Mouse (Mus musculus) activated CD4-positive, CD25-positive, alpha-beta regulatory T cell, adult 4 months (primary cell): ENCODE measurements around the gene Gm47841. TPM values are rescaled to one million over a fixed set of nuclear protein-coding genes. Genes with fewer than 3 reads are reported as not detected.

Experiments
- ATAC-seq: one replicate; pipeline ENCODE4 v1.8.0; 2017
- polyA plus RNA-seq, 2 experiments: library from polyadenylated mRNA; unstranded; fragments of 100-300 nt; shearing (Covaris generic); gene quantifications; one replicate each; pipeline ENCODE4 v1.2.1; 2017

Gm47841 gene
- polyA plus RNA-seq, 2 experiments from 2014 or later, result not detected

DNA sequence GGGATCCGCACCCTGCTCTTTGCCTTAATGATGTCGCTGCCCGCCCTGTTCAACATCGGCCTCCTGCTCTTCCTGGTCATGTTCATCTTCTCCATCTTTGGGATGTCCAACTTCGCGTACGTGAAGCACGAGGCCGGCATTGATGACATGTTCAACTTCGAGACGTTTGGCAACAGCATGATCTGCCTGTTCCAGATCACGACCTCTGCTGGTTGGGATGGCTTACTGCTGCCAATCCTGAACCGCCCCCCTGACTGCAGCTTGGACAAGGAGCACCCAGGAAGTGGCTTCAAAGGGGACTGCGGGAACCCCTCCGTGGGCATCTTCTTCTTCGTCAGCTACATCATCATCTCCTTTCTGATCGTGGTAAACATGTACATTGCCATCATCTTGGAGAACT lies 7.5 kb downstream of the Gm47841 start:
- no peak for ATAC-seq

DNA sequence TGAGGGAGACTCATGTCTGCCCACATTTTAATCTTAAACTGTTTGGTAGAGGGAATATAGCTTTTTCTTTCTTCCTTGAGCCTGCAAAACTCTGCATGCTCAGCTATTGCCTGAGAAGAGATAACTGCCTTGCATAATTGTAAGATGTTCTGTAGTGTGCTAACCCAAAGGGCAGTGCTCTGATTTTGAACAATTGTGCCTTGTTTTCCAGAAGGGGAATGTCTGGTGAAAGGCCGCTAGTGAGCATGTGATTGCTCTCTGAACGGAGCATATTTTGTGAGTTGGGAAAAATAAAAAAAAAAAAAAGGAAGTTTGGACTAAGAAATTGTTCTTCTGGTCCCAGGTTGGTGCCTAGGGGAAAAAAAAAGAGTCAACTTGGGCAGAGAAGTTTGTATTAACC lies 18.2 kb downstream of the Gm47841 start:
- ATAC-seq, result no peak

DNA sequence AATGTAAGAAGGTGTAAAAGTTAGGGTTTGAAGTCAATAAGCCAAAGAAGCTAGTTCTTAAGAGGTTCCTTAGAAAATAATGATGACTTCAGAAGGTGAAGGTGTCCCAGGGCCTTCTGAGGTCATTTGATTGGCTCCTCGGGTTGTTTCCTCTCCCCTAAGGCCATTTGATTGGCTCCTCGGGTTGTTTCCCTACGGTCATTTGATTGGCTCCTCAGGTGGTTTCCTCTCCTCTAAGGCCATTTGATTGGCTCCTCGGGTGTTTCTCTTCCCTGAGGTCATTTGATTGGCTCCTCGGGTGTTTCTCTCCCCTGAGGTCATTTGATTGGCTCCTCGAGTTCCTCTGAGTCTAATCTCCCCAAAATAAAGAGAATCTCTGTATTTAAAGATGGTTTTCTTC lies 35.8 kb downstream of the Gm47841 start:
- no peak for ATAC-seq

DNA sequence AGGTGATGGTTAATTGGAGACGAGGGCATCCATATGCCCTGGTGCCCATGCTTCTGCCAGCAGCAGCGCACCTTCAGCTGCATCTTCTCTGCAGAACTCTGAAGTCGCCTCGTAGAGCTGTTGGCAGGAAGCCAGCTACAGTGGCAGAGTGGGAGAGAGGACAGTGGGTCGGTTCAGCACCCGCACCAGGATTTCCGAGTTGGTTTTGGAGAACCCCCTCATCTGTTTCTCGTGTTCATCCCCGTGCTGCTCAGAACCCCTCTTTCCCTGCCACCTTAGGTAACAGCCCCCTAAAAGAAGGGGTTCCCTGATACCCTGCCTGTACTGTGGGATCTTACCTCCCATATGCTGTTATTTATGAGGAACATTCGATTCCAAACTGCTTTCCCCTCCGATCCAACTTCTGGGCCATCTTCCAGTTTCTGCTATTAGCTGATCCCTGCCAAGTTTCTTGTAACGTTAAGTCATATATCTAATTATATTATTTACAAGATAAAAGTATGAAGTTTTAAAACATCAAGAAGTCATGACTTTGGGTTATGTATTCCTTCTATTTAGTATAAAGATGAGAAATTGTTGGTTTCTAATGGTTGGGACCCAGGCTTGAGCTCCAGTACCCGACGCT lies 38.7 kb downstream of the Gm47841 start:
- ATAC-seq, result no peak

DNA sequence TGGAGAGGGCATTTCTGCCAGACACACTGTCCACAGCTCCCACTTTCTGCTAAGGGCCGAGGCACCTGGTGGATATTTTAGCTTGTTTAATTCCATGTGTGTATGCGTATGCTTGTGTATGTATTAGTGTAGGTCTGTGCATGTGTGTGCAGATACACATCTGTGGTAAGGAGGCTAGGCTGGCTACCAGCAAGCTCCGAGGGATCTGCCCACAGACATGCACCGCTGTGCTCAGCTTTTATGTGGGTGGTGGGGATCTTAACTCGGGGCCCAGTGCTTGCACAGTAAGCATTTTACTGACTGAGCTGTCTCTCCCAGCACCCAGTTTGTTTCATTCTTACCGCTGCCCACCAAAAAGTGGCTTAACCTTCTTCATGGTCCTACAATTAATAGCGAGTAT lies 40.0 kb downstream of the Gm47841 start:
- no peak for ATAC-seq

DNA sequence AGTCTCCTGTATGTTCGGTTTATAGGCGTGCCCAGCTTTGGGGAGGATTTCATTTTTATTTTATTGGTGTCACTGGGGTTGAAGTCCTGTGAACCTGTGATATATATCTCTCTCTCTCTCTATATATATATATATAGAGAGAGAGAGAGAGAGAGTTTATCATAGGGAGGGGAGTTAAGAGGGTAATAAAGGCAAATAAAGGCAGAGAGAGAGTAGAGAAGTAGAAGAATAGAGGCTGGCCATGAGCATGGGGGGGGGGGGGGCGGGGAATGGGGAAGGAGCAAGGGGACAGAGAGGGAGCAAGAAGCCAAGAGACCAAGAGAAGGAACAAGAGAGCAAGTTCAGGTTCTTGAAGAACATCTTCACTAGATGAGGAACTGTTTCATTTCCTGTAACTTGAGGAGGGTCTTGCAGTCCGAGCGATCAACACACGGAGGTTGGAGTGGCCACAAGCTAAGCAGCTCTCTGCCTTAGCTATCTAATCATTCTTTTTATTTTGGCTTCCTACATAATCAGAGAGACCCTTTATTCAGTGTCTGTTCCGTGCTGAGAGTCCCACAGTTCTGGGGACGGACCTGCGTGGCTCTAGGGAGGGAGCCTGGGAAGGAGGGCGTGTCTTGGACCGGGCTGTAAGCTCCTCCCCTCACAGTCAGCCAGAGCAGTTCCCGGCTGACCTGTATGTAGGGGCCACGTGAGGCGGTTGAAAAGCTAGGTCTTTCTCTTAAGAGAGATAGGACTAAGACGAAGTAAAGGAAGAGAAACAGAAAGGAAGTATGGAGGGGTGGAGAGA lies 40.8 kb downstream of the Gm47841 start:
- no peak for ATAC-seq

DNA sequence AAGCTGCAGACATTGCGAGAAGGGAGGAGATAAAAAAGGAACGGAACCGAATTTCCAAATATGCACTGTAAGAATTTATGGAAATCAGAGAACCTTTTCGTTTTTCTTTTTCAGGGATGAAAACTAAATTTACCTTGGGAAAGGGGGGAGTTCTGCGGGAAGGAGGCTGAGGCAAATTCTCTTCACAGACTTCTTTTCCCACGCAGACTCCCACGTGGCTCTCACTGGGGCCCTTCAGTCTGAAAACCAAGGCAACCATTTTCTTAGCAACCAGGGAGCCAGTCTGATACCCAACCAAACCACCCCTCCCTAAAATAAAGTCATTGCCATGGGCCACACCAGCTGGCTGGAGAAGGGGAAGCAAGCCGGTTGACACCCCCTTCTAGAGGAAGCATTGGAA lies 41.5 kb downstream of the Gm47841 start:
- no peak for ATAC-seq

DNA sequence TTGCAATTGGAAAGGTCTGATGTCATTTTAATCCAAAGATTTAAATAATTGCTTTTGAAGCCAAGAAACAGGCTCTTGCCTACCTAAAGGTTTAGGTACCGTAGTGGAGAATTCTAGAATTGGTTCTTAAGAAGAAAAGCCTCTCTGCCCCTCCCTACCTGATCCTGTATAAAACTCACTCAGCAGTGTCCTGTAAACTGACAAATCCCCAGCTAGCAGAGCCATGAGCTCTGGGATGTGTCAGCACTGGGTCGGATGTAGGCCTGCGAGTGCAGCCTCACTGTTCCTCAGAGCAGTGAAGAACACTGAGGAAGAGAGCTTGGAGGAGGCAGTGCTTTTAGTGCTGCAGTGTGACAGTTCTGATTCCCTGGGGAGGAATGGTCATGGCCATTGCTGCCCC lies 42.7 kb downstream of the Gm47841 start:
- no peak for ATAC-seq

DNA sequence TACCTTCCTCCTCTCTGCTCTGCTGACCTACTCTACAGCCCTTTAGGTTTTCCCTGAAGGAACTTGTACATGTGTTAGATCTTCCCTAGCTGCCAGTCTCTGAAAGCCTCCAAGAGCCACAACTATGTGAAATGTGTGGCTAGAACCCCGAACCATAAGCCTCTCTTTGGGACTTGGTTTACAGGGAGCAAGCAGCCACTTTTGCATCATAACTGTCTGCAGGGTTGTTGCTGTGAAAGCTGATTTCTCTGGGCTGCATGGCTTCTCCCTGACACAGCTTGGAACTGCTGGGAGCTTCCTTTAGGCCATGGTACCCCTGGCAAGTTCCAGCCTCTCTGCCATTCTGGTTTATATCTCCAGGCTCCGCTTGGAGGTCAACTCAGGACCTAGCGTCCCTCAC lies 44.7 kb downstream of the Gm47841 start:
- ATAC-seq, result no peak

DNA sequence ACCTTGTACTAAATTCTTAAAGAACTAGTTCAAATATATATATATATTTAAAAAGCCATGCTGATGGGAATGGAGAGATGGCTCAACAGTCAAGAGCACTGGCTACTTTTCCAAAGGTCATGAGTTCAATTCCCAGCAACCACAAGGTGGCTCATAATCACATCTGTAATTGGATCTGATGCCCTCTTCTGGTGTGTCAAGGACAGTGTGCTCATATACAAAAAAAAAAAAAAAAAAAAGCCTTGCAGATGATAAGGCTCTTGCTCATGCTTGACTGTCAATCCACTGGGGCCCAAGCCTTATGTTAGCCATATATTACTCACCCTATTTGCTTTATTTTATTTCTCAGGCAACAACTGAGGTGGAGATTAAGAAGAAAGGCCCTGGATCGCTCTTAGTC lies 45.5 kb downstream of the Gm47841 start:
- ATAC-seq, result no peak

DNA sequence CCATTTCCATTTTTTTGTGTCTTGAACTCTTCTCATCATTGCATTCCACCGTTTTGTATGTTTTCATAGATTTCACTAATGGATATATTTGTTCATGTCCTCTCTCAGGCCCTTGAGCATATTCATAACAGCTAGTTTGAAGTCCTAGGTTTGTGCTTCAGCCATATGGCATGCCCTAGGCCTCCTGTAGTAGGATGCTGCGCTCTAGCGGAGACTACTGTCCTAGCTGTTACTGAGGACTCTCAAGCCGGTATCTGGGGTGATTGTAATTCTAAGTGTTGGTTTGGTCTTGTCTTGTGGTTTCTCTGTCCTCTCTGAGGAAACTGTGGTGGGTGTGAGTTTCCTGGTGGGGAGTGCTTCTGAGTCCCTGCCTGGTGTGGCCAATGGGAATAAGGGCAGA lies 50.1 kb downstream of the Gm47841 start:
- no peak for ATAC-seq

Other genes with a start within 250 kb of the Gm47841 start
- gene Scn8a, start 177.5 kb downstream of the Gm47841 start, polyA plus RNA-seq, result 1 to 10 TPM in 1 of 2 experiments, under 1 TPM in 1; 0.52 to 2.2 TPM
- gene Fignl2, start 31.2 kb upstream of the Gm47841 start, polyA plus RNA-seq, result not detected
- gene Ankrd33, start 68.4 kb upstream of the Gm47841 start, polyA plus RNA-seq, result not detected
- gene Acvrl1, start 81.1 kb upstream of the Gm47841 start, polyA plus RNA-seq, result 1 to 10 TPM; 1.6 to 2.7 TPM
- gene Acvr1b, start 126.7 kb upstream of the Gm47841 start, polyA plus RNA-seq, result 1 to 10 TPM; 3.5 to 3.6 TPM
- gene Grasp, start 176.8 kb upstream of the Gm47841 start, polyA plus RNA-seq, result not detected
- gene Nr4a1, start 206.9 kb upstream of the Gm47841 start, polyA plus RNA-seq, result 10 to 100 TPM; 37.5 to 92.8 TPM
- 10 to 100 TPM; 42.8 to 43.6 TPM for gene Atg101, start 236.9 kb upstream of the Gm47841 start, polyA plus RNA-seq
- gene 6030408B16Rik, start 245.8 kb upstream of the Gm47841 start, polyA plus RNA-seq, result under 1 TPM in 1 of 2 experiments, not detected in 1; 0.38 TPM